Mouse (Mus musculus) left cerebral cortex, postnatal 25 days (tissue): ENCODE data around the gene Pwwp2b. TPM values are rescaled to one million over a fixed set of nuclear protein-coding genes. Genes with fewer than 3 reads are reported as not detected.

ENCODE experiments used
- DNase-seq, 2 experiments: peaks; one replicate each; pipeline ENCODE4 v3.0.0; 2022; ENCODE audit warnings: low spot score in 2 of 2, mixed read lengths in 1 of 2
- intact Hi-C: fragments of 180-260 bp; cut with DNase I; formaldehyde crosslinking; loops from one replicate; pipeline ENCODE4 v1.15.1; 2025
- total RNA-seq, 2 experiments: library from RNA; stranded (reverse); gene quantifications; 2 replicates each; pipeline ENCODE4 v1.2.3; 2021

The Pwwp2b gene
- 10 to 100 TPM; 10.5 to 11.9 TPM for total RNA-seq

GRCm38 (mm10) chr7:139247881-139248614 is at the start of gene Pwwp2b:
Gene Pwwp2b (plus strand): TSS chr7:139248482.
- DNase-seq, result peak; percentile 58 to 80
- intact Hi-C loops, result loop anchor here (2.0 kb wide), 1 partner anchor 25 kb away; no protein-coding TSS in a partner anchor

GRCm38 (mm10) chr7:139200108-139200507 is 48.2 kb upstream of the Pwwp2b start:
- intact Hi-C loops, result loop anchor here (5.0 kb wide), 1 partner anchor 78 kb away; no protein-coding TSS in a partner anchor
- DNase-seq, result peak; percentile 74 to 83

GRCm38 (mm10) chr7:139201209-139201608 is 47.1 kb upstream of the Pwwp2b start:
- DNase-seq, result no peak
- intact Hi-C loops, result loop anchor here (5.0 kb wide), 1 partner anchor 79 kb away; no protein-coding TSS in a partner anchor

- intact Hi-C loops, result loop anchor here (2.0 kb wide), 1 partner anchor 91 kb away; no protein-coding TSS in a partner anchor
- DNase-seq, result no peak
Measured at GRCm38 (mm10) chr7:139208023-139208772, 40.1 kb upstream of the Pwwp2b start.

GRCm38 (mm10) chr7:139208773-139209095 is 39.5 kb upstream of the Pwwp2b start:
- intact Hi-C loops, result loop anchor here (2.0 kb wide), 1 partner anchor 90 kb away; no protein-coding TSS in a partner anchor
- DNase-seq, result no peak

- no peak for DNase-seq
- intact Hi-C loops, result loop anchor here (5.0 kb wide), 1 partner anchor 176 kb away; the partner anchor contains the start of gene Inpp5a
Measured at GRCm38 (mm10) chr7:139211761-139212160, 36.5 kb upstream of the Pwwp2b start.

- peak; percentile 99 for DNase-seq
- intact Hi-C loops, result loop anchor here (5.0 kb wide), 1 partner anchor 174 kb away; the partner anchor contains the start of gene Inpp5a
Measured at GRCm38 (mm10) chr7:139212754-139213745, 35.2 kb upstream of the Pwwp2b start, which contains the start of the genes Lrrc27 and Stk32c. Gene Lrrc27 (plus strand): TSS chr7:139212988. Gene Stk32c (minus strand): TSS chr7:139213307.

GRCm38 (mm10) chr7:139213751-139214150 is 34.5 kb upstream of the Pwwp2b start:
- intact Hi-C loops, result loop anchor here (5.0 kb wide), 1 partner anchor 174 kb away; the partner anchor contains the start of gene Inpp5a

GRCm38 (mm10) chr7:139214160-139214559 is 34.1 kb upstream of the Pwwp2b start:
- intact Hi-C loops, result loop anchor here (5.0 kb wide), 1 partner anchor 173 kb away; the partner anchor contains the start of gene Inpp5a
- DNase-seq, result no peak

More at GRCm38 (mm10) chr7:139213751-139214150, 34.5 kb upstream of the Pwwp2b start:
- DNase-seq, result no peak

- intact Hi-C loops, result loop anchor here (5.0 kb wide), 1 partner anchor 173 kb away; the partner anchor contains the start of gene Inpp5a
- no peak for DNase-seq
Measured at GRCm38 (mm10) chr7:139214596-139215340, 33.5 kb upstream of the Pwwp2b start.

- no peak for DNase-seq
Measured at GRCm38 (mm10) chr7:139215516-139215915, 32.8 kb upstream of the Pwwp2b start.

GRCm38 (mm10) chr7:139215946-139216345 is 32.3 kb upstream of the Pwwp2b start:
- DNase-seq, result no peak
- intact Hi-C loops, result no loop called here

More at GRCm38 (mm10) chr7:139215516-139215915, 32.8 kb upstream of the Pwwp2b start:
- intact Hi-C loops, result no loop called here

- no peak for DNase-seq
- intact Hi-C loops, result no loop called here
Measured at GRCm38 (mm10) chr7:139216464-139216863, 31.8 kb upstream of the Pwwp2b start.

- intact Hi-C loops, result no loop called here
- DNase-seq, result no peak
Measured at GRCm38 (mm10) chr7:139217046-139217445, 31.2 kb upstream of the Pwwp2b start.

GRCm38 (mm10) chr7:139218641-139219415 is 29.5 kb upstream of the Pwwp2b start:
- intact Hi-C loops, result no loop called here
- DNase-seq, result no peak

- no peak for DNase-seq
- intact Hi-C loops, result no loop called here
Measured at GRCm38 (mm10) chr7:139219486-139219885, 28.8 kb upstream of the Pwwp2b start.

- intact Hi-C loops, result no loop called here
- DNase-seq, result peak in 1 of 2 experiments; percentile 52
Measured at GRCm38 (mm10) chr7:139220303-139220702, 28.0 kb upstream of the Pwwp2b start.
